Mouse (Mus musculus): ENCODE results near the gene Olfr485. TPM values are rescaled to one million over a fixed set of nuclear protein-coding genes. Genes with fewer than 3 reads are reported as not detected.

The Olfr485 gene
- polyA plus RNA-seq, 1 experiment from 2014 or later: not detected

Other genes starting within 250 kb of the Olfr485 start
- gene Olfr473, start 229.4 kb downstream of the Olfr485 start, polyA plus RNA-seq (2015; fragmentation: Nextera tagmentation; extraction: Ambion mirVana): not detected in 2 replicates
- not detected in 2 replicates for gene Olfr474, start 205.2 kb downstream of the Olfr485 start, polyA plus RNA-seq (2015; fragmentation: Nextera tagmentation; extraction: Ambion mirVana)
- gene Olfr476, start 195.1 kb downstream of the Olfr485 start, polyA plus RNA-seq (2015; fragmentation: Nextera tagmentation; extraction: Ambion mirVana): not detected in 2 replicates
- gene Olfr477, start 173.2 kb downstream of the Olfr485 start, polyA plus RNA-seq (2015; fragmentation: Nextera tagmentation; extraction: Ambion mirVana): not detected in 2 replicates
- gene Olfr478, start 125.9 kb downstream of the Olfr485 start, polyA plus RNA-seq (2015; fragmentation: Nextera tagmentation; extraction: Ambion mirVana): not detected in 2 replicates
- gene Olfr479, start 109.2 kb downstream of the Olfr485 start, polyA plus RNA-seq (2015; fragmentation: Nextera tagmentation; extraction: Ambion mirVana): not detected in 2 replicates
- gene Olfr480, start 92.5 kb downstream of the Olfr485 start, polyA plus RNA-seq (2015; fragmentation: Nextera tagmentation; extraction: Ambion mirVana): not detected in 2 replicates
- gene Olfr481, start 80.0 kb downstream of the Olfr485 start, polyA plus RNA-seq (2015; fragmentation: Nextera tagmentation; extraction: Ambion mirVana): not detected in 2 replicates
- gene Olfr482, start 62.3 kb downstream of the Olfr485 start, polyA plus RNA-seq (2015; fragmentation: Nextera tagmentation; extraction: Ambion mirVana): not detected in 2 replicates
- gene Olfr483, start 59.0 kb downstream of the Olfr485 start, polyA plus RNA-seq (2015; fragmentation: Nextera tagmentation; extraction: Ambion mirVana): not detected in 2 replicates
- not detected in 2 replicates for gene Olfr484, start 32.4 kb downstream of the Olfr485 start, polyA plus RNA-seq (2015; fragmentation: Nextera tagmentation; extraction: Ambion mirVana)
- not detected in 2 replicates for gene Olfr486, start 12.9 kb upstream of the Olfr485 start, polyA plus RNA-seq (2015; fragmentation: Nextera tagmentation; extraction: Ambion mirVana)
- not detected in 2 replicates for gene Olfr487, start 54.8 kb upstream of the Olfr485 start, polyA plus RNA-seq (2015; fragmentation: Nextera tagmentation; extraction: Ambion mirVana)
- not detected in 2 replicates for gene Olfr488, start 98.5 kb upstream of the Olfr485 start, polyA plus RNA-seq (2015; fragmentation: Nextera tagmentation; extraction: Ambion mirVana)
- gene Olfr490, start 129.1 kb upstream of the Olfr485 start, polyA plus RNA-seq (2015; fragmentation: Nextera tagmentation; extraction: Ambion mirVana): not detected in 2 replicates
- gene Olfr491, start 153.6 kb upstream of the Olfr485 start, polyA plus RNA-seq (2015; fragmentation: Nextera tagmentation; extraction: Ambion mirVana): not detected in 2 replicates
- gene Olfr492, start 163.8 kb upstream of the Olfr485 start, polyA plus RNA-seq (2015; fragmentation: Nextera tagmentation; extraction: Ambion mirVana): not detected in 2 replicates
- gene Olfr493, start 187.1 kb upstream of the Olfr485 start, polyA plus RNA-seq (2015; fragmentation: Nextera tagmentation; extraction: Ambion mirVana): not detected in 2 replicates
- not detected in 2 replicates for gene Olfr494, start 205.5 kb upstream of the Olfr485 start, polyA plus RNA-seq (2015; fragmentation: Nextera tagmentation; extraction: Ambion mirVana)
- not detected in 2 replicates for gene Olfr495, start 233.3 kb upstream of the Olfr485 start, polyA plus RNA-seq (2015; fragmentation: Nextera tagmentation; extraction: Ambion mirVana)

Measured in heart, embryonic 13.5 days (tissue).